Mouse (Mus musculus): ENCODE data around the gene Olfr670. TPM values are rescaled to one million over a fixed set of nuclear protein-coding genes. Genes with fewer than 3 reads are reported as not detected.
"Not testable (repeated sequence)": the region's sequence is repeated elsewhere in the genome, so short reads cannot be mapped to it uniquely, and the experiment has no call there.

Olfr670 gene
- polyA plus RNA-seq (2014; fragmentation: Nextera tagmentation; extraction: Ambion mirVana) = not detected in 2 replicates

DNA sequence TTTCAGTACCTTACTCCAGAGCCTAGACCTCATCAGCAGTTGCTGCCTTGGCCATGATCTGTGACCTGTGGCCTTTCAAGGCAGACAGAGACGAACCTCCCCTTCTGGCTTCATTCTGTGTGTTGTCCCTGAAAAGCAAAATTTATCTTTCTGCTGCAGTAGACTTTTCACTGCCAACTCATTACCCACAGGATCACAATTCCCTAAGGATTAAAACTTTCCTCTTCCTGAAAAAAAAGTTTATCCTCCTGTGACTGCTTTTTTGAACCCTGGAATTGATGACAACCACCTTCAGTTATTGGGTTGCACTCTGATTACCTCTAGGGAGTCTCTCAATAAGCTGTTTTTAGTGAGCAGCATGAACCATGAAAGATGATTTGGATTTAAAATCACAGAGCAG lies at the start of gene Olfr670:
Olfr670 (minus strand) TSS at position 101 of the 400 bp plus-strand sequence.
- H3K4me1 ChIP-seq (ENCODE audit: control insufficient read depth, insufficient read depth, low read length) = no peaks in the 10 kb centered on the region
- no peaks in the 10 kb centered on the region for H3K27me3 ChIP-seq (ENCODE audit: control insufficient read depth, insufficient read depth, low read length)
- no peak within 1 kb of the TSS for H3K27ac ChIP-seq (ENCODE audit: low read length)
- no peak for ATAC-seq (ENCODE audit: insufficient number of reproducible peaks, insufficient read depth, low FRiP score, low read depth)
- H3K9me3 ChIP-seq (ENCODE audit: control insufficient read depth, low read depth, low read length) = no peaks in the 10 kb centered on the region
- no peaks in the 10 kb centered on the region for H3K36me3 ChIP-seq (ENCODE audit: control insufficient read depth, insufficient read depth, low read length)
- H3K4me2 ChIP-seq (replicated peaks; ENCODE audit: low read depth, low read length) = no peak within 1 kb of the TSS
- no peak within 1 kb of the TSS for H3K4me3 ChIP-seq (ENCODE audit: low read depth, low read length)
- H3K9ac ChIP-seq (replicated peaks; ENCODE audit: low read depth, low read length) = no peak within 1 kb of the TSS
- WGBS = 33% methylated on average over 1 of the region's 1 CpGs

GRCm38 (mm10) chr7:105001929-105002328 lies 39.5 kb upstream of the Olfr670 start, which contains the start of gene Olfr672:
Gene Olfr672 (minus strand): TSS chr7:105002029.
- Histone ChIP-seq H3K9me3 (ENCODE audit: control insufficient read depth, low read depth, low read length) (no peaks in the 10 kb centered on the region), H3K9ac (replicated peaks; ENCODE audit: low read depth, low read length) (no peak within 1 kb of the TSS), H3K27ac (ENCODE audit: low read length) (no peak within 1 kb of the TSS), H3K36me3 (ENCODE audit: control insufficient read depth, insufficient read depth, low read length) (no peaks in the 10 kb centered on the region), H3K4me3 (ENCODE audit: low read depth, low read length) (no peak within 1 kb of the TSS), H3K4me1 (ENCODE audit: control insufficient read depth, insufficient read depth, low read length) (no peaks in the 10 kb centered on the region), H3K27me3 (ENCODE audit: control insufficient read depth, insufficient read depth, low read length) (no peaks in the 10 kb centered on the region), H3K4me2 (replicated peaks; ENCODE audit: low read depth, low read length) (no peak within 1 kb of the TSS)
- ATAC-seq (ENCODE audit: insufficient number of reproducible peaks, insufficient read depth, low FRiP score, low read depth) = no peak

- ATAC-seq (ENCODE audit: insufficient number of reproducible peaks, insufficient read depth, low FRiP score, low read depth) = no peak
- Histone ChIP-seq H3K36me3 (ENCODE audit: control insufficient read depth, insufficient read depth, low read length) (no peaks in the 10 kb centered on the region), H3K4me1 (ENCODE audit: control insufficient read depth, insufficient read depth, low read length) (no peaks in the 10 kb centered on the region), H3K4me3 (ENCODE audit: low read depth, low read length) (no peak within 1 kb of the TSS), H3K4me2 (replicated peaks; ENCODE audit: low read depth, low read length) (no peak within 1 kb of the TSS), H3K27me3 (ENCODE audit: control insufficient read depth, insufficient read depth, low read length) (no peaks in the 10 kb centered on the region), H3K9me3 (ENCODE audit: control insufficient read depth, low read depth, low read length) (no peaks in the 10 kb centered on the region), H3K27ac (ENCODE audit: low read length) (no peak within 1 kb of the TSS), H3K9ac (replicated peaks; ENCODE audit: low read depth, low read length) (no peak within 1 kb of the TSS)
- WGBS = 79% methylated on average over 1 of the region's 1 CpGs
Observed at GRCm38 (mm10) chr7:104979026-104979425, 16.6 kb upstream of the Olfr670 start, which contains the start of gene Olfr671. Gene Olfr671 (minus strand): TSS chr7:104979126.

DNA sequence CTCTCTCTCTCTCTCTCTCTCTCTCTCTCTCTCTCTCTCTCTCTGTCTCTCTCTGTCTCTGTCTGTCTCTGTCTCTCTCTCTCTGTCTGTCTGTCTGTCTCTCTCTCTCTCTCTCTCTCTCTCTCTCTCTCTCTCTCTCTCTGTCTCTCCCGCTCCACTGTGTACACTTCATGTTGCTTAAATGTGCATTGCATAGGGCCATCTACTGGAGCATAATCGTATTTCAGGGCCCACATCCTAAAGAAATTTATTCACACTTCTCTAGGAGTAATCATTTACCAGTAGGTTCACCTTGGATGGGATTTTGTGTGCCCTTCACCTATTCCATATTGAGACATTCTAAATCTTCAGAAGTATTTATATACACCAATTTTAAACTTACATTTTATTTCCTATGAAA lies 10.1 kb upstream of the Olfr670 start:
- not testable (repeated sequence) for H3K27me3 ChIP-seq (ENCODE audit: control insufficient read depth, insufficient read depth, low read length); H3K4me3 ChIP-seq (ENCODE audit: low read depth, low read length); H3K27ac ChIP-seq (ENCODE audit: low read length); H3K36me3 ChIP-seq (ENCODE audit: control insufficient read depth, insufficient read depth, low read length); ATAC-seq (ENCODE audit: insufficient number of reproducible peaks, insufficient read depth, low FRiP score, low read depth); H3K4me2 ChIP-seq (replicated peaks; ENCODE audit: low read depth, low read length); H3K9me3 ChIP-seq (ENCODE audit: control insufficient read depth, low read depth, low read length); H3K4me1 ChIP-seq (ENCODE audit: control insufficient read depth, insufficient read depth, low read length); H3K9ac ChIP-seq (replicated peaks; ENCODE audit: low read depth, low read length)
- 68% methylated on average over 2 of the region's 2 CpGs for WGBS

- not testable (repeated sequence) for H3K9ac ChIP-seq (replicated peaks; ENCODE audit: low read depth, low read length); H3K4me3 ChIP-seq (ENCODE audit: low read depth, low read length); H3K27me3 ChIP-seq (ENCODE audit: control insufficient read depth, insufficient read depth, low read length); H3K9me3 ChIP-seq (ENCODE audit: control insufficient read depth, low read depth, low read length); ATAC-seq (ENCODE audit: insufficient number of reproducible peaks, insufficient read depth, low FRiP score, low read depth); H3K4me2 ChIP-seq (replicated peaks; ENCODE audit: low read depth, low read length); H3K27ac ChIP-seq (ENCODE audit: low read length); H3K4me1 ChIP-seq (ENCODE audit: control insufficient read depth, insufficient read depth, low read length); H3K36me3 ChIP-seq (ENCODE audit: control insufficient read depth, insufficient read depth, low read length)
- WGBS = 90% methylated on average over 16 of the region's 16 CpGs
Observed at GRCm38 (mm10) chr7:104950234-104950633, 12.2 kb downstream of the Olfr670 start.

GRCm38 (mm10) chr7:104933940-104934339 lies 28.5 kb downstream of the Olfr670 start, which contains the start of gene Olfr669:
Gene Olfr669 (plus strand): TSS chr7:104934240.
- H3K9me3 ChIP-seq (ENCODE audit: control insufficient read depth, low read depth, low read length) = no peaks in the 10 kb centered on the region
- H3K27ac ChIP-seq (ENCODE audit: low read length) = no peak within 1 kb of the TSS
- 84% methylated on average over 1 of the region's 1 CpGs for WGBS
- H3K4me2 ChIP-seq (replicated peaks; ENCODE audit: low read depth, low read length) = no peak within 1 kb of the TSS
- H3K36me3 ChIP-seq (ENCODE audit: control insufficient read depth, insufficient read depth, low read length) = no peaks in the 10 kb centered on the region
- no peaks in the 10 kb centered on the region for H3K27me3 ChIP-seq (ENCODE audit: control insufficient read depth, insufficient read depth, low read length)
- H3K4me1 ChIP-seq (ENCODE audit: control insufficient read depth, insufficient read depth, low read length) = no peaks in the 10 kb centered on the region
- H3K9ac ChIP-seq (replicated peaks; ENCODE audit: low read depth, low read length) = no peak within 1 kb of the TSS
- H3K4me3 ChIP-seq (ENCODE audit: low read depth, low read length) = no peak within 1 kb of the TSS
- no peak for ATAC-seq (ENCODE audit: insufficient number of reproducible peaks, insufficient read depth, low FRiP score, low read depth)

GRCm38 (mm10) chr7:104927957-104928356 lies 34.5 kb downstream of the Olfr670 start, which contains the start of gene Olfr668:
Gene Olfr668 (minus strand): TSS chr7:104928057.
- Histone ChIP-seq H3K4me3 (ENCODE audit: low read depth, low read length) (no peak within 1 kb of the TSS), H3K4me1 (ENCODE audit: control insufficient read depth, insufficient read depth, low read length) (no peaks in the 10 kb centered on the region), H3K9ac (replicated peaks; ENCODE audit: low read depth, low read length) (no peak within 1 kb of the TSS), H3K9me3 (ENCODE audit: control insufficient read depth, low read depth, low read length) (no peaks in the 10 kb centered on the region), H3K4me2 (replicated peaks; ENCODE audit: low read depth, low read length) (no peak within 1 kb of the TSS), H3K36me3 (ENCODE audit: control insufficient read depth, insufficient read depth, low read length) (no peaks in the 10 kb centered on the region), H3K27me3 (ENCODE audit: control insufficient read depth, insufficient read depth, low read length) (no peaks in the 10 kb centered on the region), H3K27ac (ENCODE audit: low read length) (no peak within 1 kb of the TSS)
- ATAC-seq (ENCODE audit: insufficient number of reproducible peaks, insufficient read depth, low FRiP score, low read depth) = no peak
- 77% methylated on average over 1 of the region's 1 CpGs for WGBS

GRCm38 (mm10) chr7:104921382-104921781 lies 41.0 kb downstream of the Olfr670 start, which contains the start of gene Olfr667:
Gene Olfr667 (minus strand): TSS chr7:104921482.
- H3K27me3 ChIP-seq (ENCODE audit: control insufficient read depth, insufficient read depth, low read length) = no peaks in the 10 kb centered on the region
- H3K27ac ChIP-seq (ENCODE audit: low read length) = no peak within 1 kb of the TSS
- ATAC-seq (ENCODE audit: insufficient number of reproducible peaks, insufficient read depth, low FRiP score, low read depth) = no peak
- H3K4me3 ChIP-seq (ENCODE audit: low read depth, low read length) = no peak within 1 kb of the TSS
- no peak within 1 kb of the TSS for H3K4me2 ChIP-seq (replicated peaks; ENCODE audit: low read depth, low read length)
- H3K9me3 ChIP-seq (ENCODE audit: control insufficient read depth, low read depth, low read length) = no peaks in the 10 kb centered on the region
- WGBS = 78% methylated on average over 1 of the region's 1 CpGs
- H3K9ac ChIP-seq (replicated peaks; ENCODE audit: low read depth, low read length) = no peak within 1 kb of the TSS
- H3K4me1 ChIP-seq (ENCODE audit: control insufficient read depth, insufficient read depth, low read length) = no peaks in the 10 kb centered on the region
- no peaks in the 10 kb centered on the region for H3K36me3 ChIP-seq (ENCODE audit: control insufficient read depth, insufficient read depth, low read length)
